Mouse (Mus musculus) erythroblast, adult 5-6 weeks (primary cell): ENCODE measurements at regions not wholly inside any gene's neighbourhood (a gene's known extent, or its start where the extent isn't known, plus 50 kb on each side); places are given as distances from the start of the nearest gene placed in this dataset.

ENCODE experiments used
- ATAC-seq: replicated peaks from 2 replicates; pipeline ENCODE4 v1.8.0; 2016; ENCODE audit warnings: moderate number of reproducible peaks, mild to moderate bottlenecking, moderate TSS enrichment, inconsistent platforms; ENCODE audit not compliant: poor library complexity, low FRiP score, severe bottlenecking

DNA sequence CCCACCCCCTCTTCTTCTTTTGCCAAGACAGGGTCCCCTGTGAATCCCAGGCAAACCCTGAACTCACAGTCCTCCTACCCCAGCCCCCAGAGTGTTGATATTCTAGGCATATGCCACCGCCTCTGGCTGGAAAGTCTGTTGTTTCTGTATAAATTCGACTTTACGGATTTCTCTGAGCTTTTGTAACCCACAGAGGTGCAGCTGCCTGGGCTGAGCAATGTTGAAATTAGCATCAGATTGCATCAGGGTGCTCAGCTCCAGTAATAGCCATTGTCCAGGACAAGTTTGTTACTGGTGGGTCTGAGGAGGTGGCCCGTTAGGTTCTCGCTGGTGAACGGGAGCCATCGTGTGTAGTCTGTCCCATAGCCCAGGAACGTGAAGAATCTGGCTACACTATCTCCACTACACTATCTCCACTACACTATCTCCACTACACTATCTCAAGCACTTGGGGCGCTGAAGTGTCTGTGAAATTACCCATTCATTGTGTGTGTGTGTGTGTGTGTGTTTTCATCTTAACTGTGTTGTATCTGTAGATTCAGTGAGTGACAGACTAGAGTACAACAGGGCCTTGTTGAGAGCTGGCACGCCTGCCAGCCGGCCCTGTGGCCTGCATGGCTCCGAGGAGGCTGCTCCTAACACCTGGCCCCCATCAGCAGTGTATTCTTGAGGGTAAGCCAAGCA, 92.4 kb upstream of the Hnrnpk start:
- ATAC-seq: no peak

GRCm38 (mm10) chr13:58494726-58495125, 91.6 kb upstream of the Hnrnpk start:
- ATAC-seq: no peak

- ATAC-seq: no peak
Observed at GRCm38 (mm10) chr13:58490829-58491228, 87.7 kb upstream of the Hnrnpk start.

GRCm38 (mm10) chr13:58485011-58485410, 81.9 kb upstream of the Hnrnpk start:
- ATAC-seq: no peak

- no peak for ATAC-seq
Observed at GRCm38 (mm10) chr13:58482701-58483100, 79.6 kb upstream of the Hnrnpk start.

DNA sequence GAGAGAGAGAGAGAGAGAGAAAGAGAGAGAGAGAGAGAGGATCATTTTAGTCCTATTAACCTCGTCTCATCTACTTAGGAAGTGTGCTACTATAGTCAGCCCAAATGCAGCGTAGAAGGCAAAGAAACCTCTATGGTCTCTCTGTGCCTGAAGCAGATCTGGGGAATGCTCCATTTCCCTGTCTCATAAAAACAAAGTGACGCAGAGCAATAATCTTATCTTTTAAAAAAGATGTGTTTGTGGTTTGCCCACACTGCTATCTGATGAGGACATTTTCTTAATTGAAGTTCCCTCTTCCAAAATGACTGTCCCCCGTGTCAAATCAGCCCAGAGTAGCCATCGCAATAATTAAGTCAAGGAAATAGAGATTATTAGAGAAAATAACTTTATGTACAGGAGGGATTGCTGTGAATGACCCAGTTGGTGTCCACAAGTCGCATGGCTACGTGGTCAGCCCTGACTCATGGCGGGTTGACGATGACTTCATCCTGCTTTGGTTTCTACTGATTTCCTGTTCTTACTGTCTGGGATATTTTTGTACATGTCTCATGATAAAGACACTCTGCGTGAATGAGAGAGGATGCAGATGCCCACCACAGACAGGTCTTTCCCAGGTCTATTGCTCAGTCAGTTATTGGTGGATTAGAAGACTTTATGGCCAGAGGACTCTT, 77.9 kb upstream of the Hnrnpk start:
- no peak for ATAC-seq

GRCm38 (mm10) chr13:58480388-58480927, 77.3 kb upstream of the Hnrnpk start:
- ATAC-seq: no peak

GRCm38 (mm10) chr13:58478438-58478837, 75.3 kb upstream of the Hnrnpk start:
- no peak for ATAC-seq

DNA sequence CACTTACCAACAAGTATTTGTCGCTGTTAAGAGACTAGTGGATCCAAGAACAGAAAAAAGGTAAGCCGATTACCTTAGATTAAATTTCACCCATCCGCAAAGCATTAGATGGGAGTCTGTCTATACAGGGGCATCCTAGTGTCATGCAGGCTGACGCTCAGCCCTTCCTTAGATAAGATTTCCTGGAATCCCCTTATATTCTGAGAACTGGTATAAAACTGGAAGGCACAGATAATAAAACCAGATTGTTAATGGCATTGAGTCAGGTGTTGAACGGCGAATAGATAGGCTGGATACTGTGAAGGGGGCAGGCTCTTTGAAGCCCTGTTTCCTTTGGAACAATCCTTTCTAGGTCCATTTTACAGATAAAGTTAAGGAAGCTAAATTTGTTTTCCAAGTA, 74.1 kb upstream of the Hnrnpk start:
- no peak for ATAC-seq

DNA sequence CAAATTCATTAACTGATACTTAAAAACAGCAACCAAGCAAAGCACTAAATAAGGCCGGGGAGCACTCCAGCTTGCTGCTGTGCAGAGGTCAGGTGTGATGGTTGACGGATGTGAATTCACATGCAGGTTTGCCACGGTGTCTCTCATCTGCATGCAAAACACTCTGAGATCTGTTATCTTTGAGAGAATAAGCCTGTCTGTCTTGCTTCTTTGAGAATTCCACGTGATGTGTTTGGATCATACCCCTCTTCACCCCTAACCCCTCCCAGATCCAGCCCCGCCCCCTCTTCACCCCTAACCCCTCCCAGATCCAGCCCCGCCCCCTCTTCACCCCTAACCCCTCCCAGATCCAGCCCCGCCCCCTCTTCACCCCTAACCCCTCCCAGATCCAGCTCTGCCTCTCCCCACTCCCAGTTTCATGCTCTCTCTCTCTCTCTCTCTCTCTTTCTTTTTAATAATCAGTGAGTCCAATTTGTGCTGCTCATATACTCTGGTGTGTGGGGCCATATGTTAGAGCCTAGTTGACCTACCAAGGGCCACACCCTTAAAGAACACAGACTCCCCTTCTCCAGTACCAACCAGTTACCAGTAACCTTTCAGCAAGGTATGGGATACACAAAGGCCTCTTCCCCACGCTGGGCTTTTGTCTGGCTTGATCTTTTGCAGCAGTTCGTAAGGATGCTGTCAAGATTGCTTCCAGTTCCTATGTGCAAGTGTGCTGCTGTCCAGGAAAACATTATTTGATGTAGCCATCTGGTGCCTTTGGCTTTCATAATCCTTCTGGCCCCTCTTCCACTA, 73.1 kb upstream of the Hnrnpk start:
- no peak for ATAC-seq

- ATAC-seq: peak; percentile 93
Observed at GRCm38 (mm10) chr13:58475495-58475894, 72.4 kb upstream of the Hnrnpk start.

DNA sequence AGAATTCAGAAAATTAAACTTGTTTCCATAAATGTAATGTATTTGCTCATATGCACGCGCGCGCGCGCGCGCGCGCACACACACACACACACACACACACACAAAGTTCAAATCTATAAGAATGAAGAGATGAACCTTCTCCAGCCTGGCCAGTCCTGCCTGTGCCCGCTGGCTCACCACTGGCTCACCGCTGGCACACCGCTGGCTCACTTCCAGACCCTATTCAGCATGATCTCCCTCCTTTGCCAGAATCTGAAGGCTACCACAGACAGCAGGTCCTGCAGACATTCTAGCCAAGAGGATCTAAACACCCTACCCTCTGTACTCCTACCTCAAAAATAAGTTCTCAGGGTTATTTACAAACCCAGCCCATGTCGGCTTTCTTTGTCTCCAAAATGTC, 69.3 kb upstream of the Hnrnpk start:
- no peak for ATAC-seq

DNA sequence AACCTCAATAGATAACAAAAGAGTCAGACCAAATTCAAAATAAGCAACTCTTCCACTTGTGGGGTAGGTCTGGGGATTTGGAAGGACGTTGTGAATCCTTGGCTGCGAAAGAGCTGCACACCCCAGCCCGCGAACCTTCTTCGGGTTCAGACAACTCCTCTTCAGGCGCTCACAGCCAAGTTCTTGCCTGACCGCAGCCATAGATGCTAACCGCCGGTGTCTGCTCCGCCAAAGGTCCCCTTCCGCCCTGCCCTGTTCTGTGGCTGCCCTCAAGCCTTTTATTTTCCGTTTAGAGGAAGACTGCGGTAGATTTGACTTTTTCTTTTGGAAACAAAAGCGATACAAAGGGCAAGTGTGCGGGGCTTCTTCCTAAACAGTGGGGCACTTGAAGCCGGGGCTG, 68.6 kb upstream of the Hnrnpk start:
- ATAC-seq: no peak

DNA sequence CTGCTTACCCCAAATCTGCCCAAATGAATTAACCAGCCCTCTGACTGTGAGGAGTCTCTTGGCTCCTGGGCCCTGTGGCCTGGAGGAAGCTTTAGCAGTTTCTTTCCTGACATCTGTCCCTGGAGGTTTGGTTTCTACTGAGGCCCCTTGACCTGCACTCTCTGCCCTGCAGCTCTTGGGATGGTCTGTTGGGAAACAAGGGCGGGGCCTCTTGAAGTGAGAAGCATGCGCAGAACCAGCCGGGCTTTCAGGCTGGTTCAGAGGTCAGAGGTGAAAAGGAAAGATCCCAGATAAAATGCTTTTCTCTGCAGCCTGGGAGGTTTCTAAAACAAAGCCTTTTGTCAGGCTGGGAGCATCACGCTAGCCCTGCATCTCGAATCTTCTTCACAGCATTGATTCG, 66.6 kb upstream of the Hnrnpk start:
- ATAC-seq: no peak

GRCm38 (mm10) chr13:58467097-58467642, 64.0 kb upstream of the Hnrnpk start:
- no peak for ATAC-seq

DNA sequence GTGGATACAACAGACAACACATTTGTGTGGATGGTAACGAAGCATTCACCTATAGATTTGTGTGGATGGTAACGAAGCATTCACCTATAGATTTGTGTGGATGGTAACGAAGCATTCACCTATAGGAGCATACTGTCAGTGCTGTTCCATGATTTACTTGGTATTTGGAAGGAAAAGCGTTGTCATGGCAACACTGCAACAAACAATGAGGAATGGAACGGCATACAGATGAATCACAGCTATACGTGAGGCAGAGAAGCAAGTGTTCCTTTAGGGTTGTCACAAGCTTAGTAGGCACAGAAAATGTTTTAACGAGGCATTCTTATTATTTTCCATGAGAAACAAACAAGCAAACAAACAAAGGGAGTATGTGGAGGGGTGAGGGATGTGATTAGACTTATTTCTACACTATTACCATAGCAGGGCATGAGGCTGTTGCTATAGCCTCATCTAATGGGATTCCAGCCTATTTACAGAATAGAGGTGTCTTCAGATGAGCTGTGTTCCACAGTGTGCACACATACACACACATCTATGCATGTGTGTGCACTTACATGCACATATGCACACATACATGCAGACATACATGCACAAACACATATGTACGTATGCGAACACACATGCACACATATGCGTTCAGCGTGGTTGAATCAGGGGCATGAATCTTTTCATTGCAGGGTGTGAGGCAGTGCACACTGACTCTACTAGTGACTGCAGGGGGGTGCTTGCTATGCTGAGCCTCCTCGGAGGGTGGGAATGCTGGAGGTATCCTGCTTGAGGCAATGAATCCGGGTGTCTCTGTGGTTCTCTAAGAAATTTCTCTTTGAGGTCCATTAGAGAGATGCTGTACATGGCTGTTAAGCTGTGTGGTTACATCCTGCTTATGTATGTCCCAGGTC, 62.3 kb upstream of the Hnrnpk start:
- no peak for ATAC-seq
